Mouse (Mus musculus): Measurements from ENCODE around the gene Cttn. TPM values are rescaled to one million over a fixed set of nuclear protein-coding genes. Genes with fewer than 3 reads are reported as not detected.

Cttn gene
- polyA plus RNA-seq, 1 experiment = 311 TPM

DNA sequence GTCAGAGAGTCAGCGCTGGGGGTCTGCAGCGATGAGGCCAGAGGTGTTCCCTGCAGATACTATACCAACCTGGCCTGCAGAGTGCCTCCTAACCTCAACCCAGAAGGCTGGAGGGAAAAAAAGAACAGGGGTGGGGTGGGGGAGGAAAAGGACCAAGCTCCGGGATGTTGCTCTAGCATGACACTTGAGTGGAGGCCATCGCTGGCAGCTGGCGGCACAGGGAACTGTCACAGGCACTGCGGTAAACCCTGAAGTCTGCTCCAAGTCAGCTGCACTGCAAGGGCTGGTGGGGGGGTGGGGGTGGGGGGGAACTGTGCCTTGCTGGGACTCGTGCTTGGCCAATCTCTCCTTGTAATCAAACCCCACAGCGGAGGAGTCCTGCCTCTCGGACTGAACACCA lies 20.1 kb downstream of the Cttn start:
- Histone ChIP-seq H3K9me3 (no peaks in the 10 kb centered on the region; the same call in 1 of the 2 replicates), H3K36me3 (replicated peaks; ENCODE audit: low read length) (peaks cover 87% of the 10 kb centered on the region), H3K27me3 (replicated peaks) (peaks cover 8% of the 10 kb centered on the region), H3K4me3 (replicated peaks) (no peak overlapping the region), H3K4me1 (peaks cover 73% of the 10 kb centered on the region)
- TF ChIP-seq GATA1 (IDR thresholded peaks at IDR 0.05; ENCODE audit: borderline replicate concordance, low read length) = no peak
- no peak for TF ChIP-seq FLI1 (IDR thresholded peaks at IDR 0.05; ENCODE audit: low read length)

GRCm38 (mm10) chr7:144449637-144450570 lies 20.9 kb downstream of the Cttn start:
- no peak for TF ChIP-seq FLI1 (IDR thresholded peaks at IDR 0.05; ENCODE audit: low read length)
- no peak for TF ChIP-seq GATA1 (IDR thresholded peaks at IDR 0.05; ENCODE audit: borderline replicate concordance, low read length)
- Histone ChIP-seq H3K27me3 (replicated peaks) (peaks cover 6% of the 10 kb centered on the region), H3K4me1 (peaks cover 77% of the 10 kb centered on the region), H3K4me3 (replicated peaks) (peak overlapping the region; percentile 29), H3K36me3 (replicated peaks; ENCODE audit: low read length) (peaks cover 87% of the 10 kb centered on the region), H3K9me3 (no peaks in the 10 kb centered on the region; the same call in 1 of the 2 replicates)

DNA sequence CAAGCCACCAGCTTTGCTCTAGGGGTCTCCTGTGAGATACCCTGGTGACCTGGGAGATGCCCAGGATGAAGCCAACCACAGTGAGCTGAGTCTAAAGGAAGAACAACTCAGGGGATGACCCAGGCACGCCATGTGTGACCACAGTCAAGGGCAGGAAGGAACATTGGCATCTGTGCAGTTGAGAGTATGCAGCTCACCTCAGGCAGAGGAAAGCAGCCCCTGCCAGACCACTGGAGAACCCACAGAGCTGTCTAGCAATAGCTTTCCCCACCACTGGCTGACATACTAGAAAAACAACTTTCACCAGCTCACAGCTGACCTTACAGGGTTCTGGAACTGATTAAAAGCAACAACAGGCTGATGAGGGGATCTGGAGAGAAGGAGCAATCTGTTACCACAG lies 22.6 kb downstream of the Cttn start:
- H3K4me1 ChIP-seq = peaks cover 93% of the 10 kb centered on the region
- H3K9me3 ChIP-seq = peaks cover 2% of the 10 kb centered on the region; the same call in 1 of the 2 replicates
- H3K27me3 ChIP-seq (replicated peaks) = peaks cover 6% of the 10 kb centered on the region
- peaks cover 81% of the 10 kb centered on the region for H3K36me3 ChIP-seq (replicated peaks; ENCODE audit: low read length)
- TF ChIP-seq GATA1 (IDR thresholded peaks at IDR 0.05; ENCODE audit: borderline replicate concordance, low read length) (no peak), FLI1 (IDR thresholded peaks at IDR 0.05; ENCODE audit: low read length) (no peak)
- H3K4me3 ChIP-seq (replicated peaks) = no peak overlapping the region

DNA sequence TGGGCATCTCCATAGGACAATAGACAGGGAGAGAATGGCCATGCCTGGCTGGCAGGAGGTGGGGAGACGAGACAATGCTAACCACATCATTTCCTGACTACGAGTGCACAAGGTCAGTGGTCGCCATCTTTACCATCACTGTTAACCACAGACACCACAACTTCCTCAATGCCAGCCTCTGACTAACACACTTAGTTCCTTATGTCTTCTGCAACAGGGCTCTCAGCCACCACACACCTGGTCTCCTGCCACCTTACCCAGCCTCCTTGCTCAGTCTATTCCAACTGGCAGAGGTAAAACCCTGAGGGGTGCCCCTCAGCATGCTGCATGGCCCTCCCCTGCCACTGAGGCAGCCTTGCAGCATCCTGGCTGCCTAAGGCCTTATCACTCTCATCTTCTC lies 23.7 kb downstream of the Cttn start:
- peaks cover 96% of the 10 kb centered on the region for H3K4me1 ChIP-seq
- TF ChIP-seq GATA1 (IDR thresholded peaks at IDR 0.05; ENCODE audit: borderline replicate concordance, low read length) (no peak), FLI1 (IDR thresholded peaks at IDR 0.05; ENCODE audit: low read length) (peak; percentile 62)
- H3K9me3 ChIP-seq = peaks cover 2% of the 10 kb centered on the region; the same call in 1 of the 2 replicates
- peaks cover 79% of the 10 kb centered on the region for H3K36me3 ChIP-seq (replicated peaks; ENCODE audit: low read length)
- H3K4me3 ChIP-seq (replicated peaks) = peak overlapping the region; percentile 76
- H3K27me3 ChIP-seq (replicated peaks) = peaks cover 4% of the 10 kb centered on the region

GRCm38 (mm10) chr7:144444788-144445187 lies 26.0 kb downstream of the Cttn start:
- H3K4me1 ChIP-seq = peaks cover 100% of the 10 kb centered on the region
- peaks cover 2% of the 10 kb centered on the region; the same call in 1 of the 2 replicates for H3K9me3 ChIP-seq
- peaks cover 75% of the 10 kb centered on the region for H3K36me3 ChIP-seq (replicated peaks; ENCODE audit: low read length)
- TF ChIP-seq GATA1 (IDR thresholded peaks at IDR 0.05; ENCODE audit: borderline replicate concordance, low read length) (no peak), FLI1 (IDR thresholded peaks at IDR 0.05; ENCODE audit: low read length) (peak; percentile 62; the same call in 1 of the 2 replicates)
- no peaks in the 10 kb centered on the region for H3K27me3 ChIP-seq (replicated peaks)
- H3K4me3 ChIP-seq (replicated peaks) = peak overlapping the region; percentile 60

- Histone ChIP-seq H3K4me3 (replicated peaks) (peak overlapping the region; percentile 88), H3K27me3 (replicated peaks) (peaks cover 7% of the 10 kb centered on the region), H3K4me1 (peaks cover 100% of the 10 kb centered on the region), H3K9me3 (peaks cover 11% of the 10 kb centered on the region), H3K36me3 (replicated peaks; ENCODE audit: low read length) (peaks cover 83% of the 10 kb centered on the region)
- TF ChIP-seq GATA1 (IDR thresholded peaks at IDR 0.05; ENCODE audit: borderline replicate concordance, low read length) (peak; percentile 50; the same call in 1 of the 3 replicates), FLI1 (IDR thresholded peaks at IDR 0.05; ENCODE audit: low read length) (peak; percentile 43; the same call in 1 of the 2 replicates)
These were observed 28.8 kb downstream of the Cttn start for GRCm38 (mm10) chr7:144441976-144442375.

DNA sequence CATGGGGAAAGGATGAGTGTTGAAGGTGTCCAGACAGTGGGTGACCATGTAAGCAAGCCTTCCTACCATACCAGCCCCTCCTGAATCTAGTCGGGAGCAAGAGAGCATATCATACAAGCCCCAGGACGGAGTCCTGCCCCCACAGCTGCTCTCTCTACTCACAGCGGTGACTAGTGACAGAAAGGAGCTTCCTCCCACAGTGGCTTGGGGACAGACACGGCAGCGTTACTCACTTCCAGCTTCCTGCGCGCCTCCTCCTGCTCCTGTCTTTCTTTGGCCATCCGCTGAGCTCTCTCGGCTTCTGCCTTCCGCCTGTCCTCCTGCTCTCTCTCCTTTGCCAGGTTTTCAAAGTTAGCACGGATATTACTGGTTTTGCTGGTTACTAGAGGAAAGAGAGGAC lies 29.3 kb downstream of the Cttn start:
- Histone ChIP-seq H3K4me3 (replicated peaks) (peak overlapping the region; percentile 88), H3K27me3 (replicated peaks) (peaks cover 7% of the 10 kb centered on the region), H3K4me1 (peaks cover 99% of the 10 kb centered on the region), H3K9me3 (peaks cover 11% of the 10 kb centered on the region), H3K36me3 (replicated peaks; ENCODE audit: low read length) (peaks cover 84% of the 10 kb centered on the region)
- TF ChIP-seq FLI1 (IDR thresholded peaks at IDR 0.05; ENCODE audit: low read length) (no peak), GATA1 (IDR thresholded peaks at IDR 0.05; ENCODE audit: borderline replicate concordance, low read length) (no peak)

DNA sequence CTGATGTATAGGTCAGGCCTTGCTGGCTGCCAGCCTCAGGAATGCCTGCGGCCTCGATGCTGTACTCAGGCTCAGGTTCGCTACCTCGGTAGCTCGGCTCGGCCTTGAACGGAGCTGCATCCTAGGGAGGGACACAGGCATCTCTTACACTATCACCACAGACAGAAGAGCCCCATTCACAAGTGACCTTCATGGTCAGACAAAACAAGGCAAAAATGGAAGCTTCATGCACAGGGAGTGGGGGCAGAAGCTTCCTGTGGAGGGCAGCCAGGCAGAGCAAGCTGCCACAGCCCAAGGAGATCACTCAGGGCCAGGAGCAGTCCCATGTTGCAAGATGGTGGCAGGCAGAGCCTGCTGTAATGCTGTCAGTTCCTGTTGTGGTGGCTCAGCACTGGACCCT lies 32.0 kb downstream of the Cttn start:
- Histone ChIP-seq H3K4me3 (replicated peaks) (peak overlapping the region; percentile 88), H3K4me1 (peaks cover 82% of the 10 kb centered on the region), H3K36me3 (replicated peaks; ENCODE audit: low read length) (peaks cover 76% of the 10 kb centered on the region), H3K27me3 (replicated peaks) (peaks cover 9% of the 10 kb centered on the region), H3K9me3 (peaks cover 8% of the 10 kb centered on the region)
- TF ChIP-seq GATA1 (IDR thresholded peaks at IDR 0.05; ENCODE audit: borderline replicate concordance, low read length) (no peak), FLI1 (IDR thresholded peaks at IDR 0.05; ENCODE audit: low read length) (no peak)

- Histone ChIP-seq H3K4me1 (peaks cover 74% of the 10 kb centered on the region), H3K36me3 (replicated peaks; ENCODE audit: low read length) (peaks cover 62% of the 10 kb centered on the region), H3K4me3 (replicated peaks) (no peak overlapping the region), H3K9me3 (peaks cover 17% of the 10 kb centered on the region), H3K27me3 (replicated peaks) (peaks cover 26% of the 10 kb centered on the region)
- TF ChIP-seq FLI1 (IDR thresholded peaks at IDR 0.05; ENCODE audit: low read length) (no peak), GATA1 (IDR thresholded peaks at IDR 0.05; ENCODE audit: borderline replicate concordance, low read length) (no peak)
These were observed 37.9 kb downstream of the Cttn start for GRCm38 (mm10) chr7:144432920-144433319.

- peaks cover 20% of the 10 kb centered on the region for H3K36me3 ChIP-seq (replicated peaks; ENCODE audit: low read length)
- H3K4me1 ChIP-seq = peaks cover 70% of the 10 kb centered on the region
- TF ChIP-seq GATA1 (IDR thresholded peaks at IDR 0.05; ENCODE audit: borderline replicate concordance, low read length) (no peak), FLI1 (IDR thresholded peaks at IDR 0.05; ENCODE audit: low read length) (no peak)
- H3K4me3 ChIP-seq (replicated peaks) = no peak overlapping the region
- peaks cover 36% of the 10 kb centered on the region for H3K27me3 ChIP-seq (replicated peaks)
- H3K9me3 ChIP-seq = peaks cover 17% of the 10 kb centered on the region
These were observed 43.3 kb downstream of the Cttn start for GRCm38 (mm10) chr7:144427460-144427859.
